Mouse (Mus musculus): Measurements from ENCODE around the gene Atmin. TPM values are rescaled to one million over a fixed set of nuclear protein-coding genes. Genes with fewer than 3 reads are reported as not detected.
A peak's percentile ranks its signal among the peaks of the same experiment; 100 is the strongest.

Gene Atmin
- polyA plus RNA-seq, 1 experiment from 2014 or later: 19.5 TPM

GRCm38 (mm10) chr8:116952428-116952827 lies 9.2 kb downstream of the Atmin start:
- no peak for ATAC-seq (ENCODE audit: low FRiP score)
- 94% methylated on average over 8 of the region's 8 CpGs for WGBS
- H3K9ac ChIP-seq: no peak overlapping the region

GRCm38 (mm10) chr8:116954415-116954814 lies 11.2 kb downstream of the Atmin start:
- no peaks in the 10 kb centered on the region; the same call in 1 of the 2 replicates for H3K4me1 ChIP-seq (replicated peaks)
- no peaks in the 10 kb centered on the region for H3K9me3 ChIP-seq
- H3K4me3 ChIP-seq: no peak overlapping the region
- peaks cover 67% of the 10 kb centered on the region for H3K36me3 ChIP-seq
- no peaks in the 10 kb centered on the region for H3K27me3 ChIP-seq
- H3K27ac ChIP-seq: no peak overlapping the region
- 95% methylated on average over 9 of the region's 9 CpGs for WGBS
- ATAC-seq (ENCODE audit: low FRiP score): no peak
- no peak overlapping the region for H3K9ac ChIP-seq
- H3K4me2 ChIP-seq: no peak overlapping the region

More at GRCm38 (mm10) chr8:116952428-116952827, 9.2 kb downstream of the Atmin start:
- Histone ChIP-seq H3K27ac (no peak overlapping the region), H3K4me3 (no peak overlapping the region), H3K9me3 (no peaks in the 10 kb centered on the region), H3K4me2 (no peak overlapping the region), H3K27me3 (no peaks in the 10 kb centered on the region), H3K4me1 (replicated peaks) (no peaks in the 10 kb centered on the region; the same call in 1 of the 2 replicates), H3K36me3 (peaks cover 47% of the 10 kb centered on the region)

GRCm38 (mm10) chr8:116969531-116969930 lies 26.3 kb downstream of the Atmin start:
- 81% methylated on average over 6 of the region's 6 CpGs for WGBS
- H3K4me1 ChIP-seq (replicated peaks): no peaks in the 10 kb centered on the region
- H3K27me3 ChIP-seq: no peaks in the 10 kb centered on the region
- no peaks in the 10 kb centered on the region for H3K9me3 ChIP-seq
- H3K4me3 ChIP-seq: no peak overlapping the region
- H3K36me3 ChIP-seq: peaks cover 18% of the 10 kb centered on the region
- H3K4me2 ChIP-seq: no peak overlapping the region
- no peak overlapping the region for H3K27ac ChIP-seq
- no peak overlapping the region for H3K9ac ChIP-seq
- ATAC-seq (ENCODE audit: low FRiP score): no peak

GRCm38 (mm10) chr8:116975066-116975465 lies 31.9 kb downstream of the Atmin start:
- WGBS: 35% methylated on average over 5 of the region's 5 CpGs
- H3K4me1 ChIP-seq (replicated peaks): peaks cover 14% of the 10 kb centered on the region
- peak overlapping the region; percentile 24; the same call in 1 of the 2 replicates for H3K9ac ChIP-seq
- no peaks in the 10 kb centered on the region for H3K9me3 ChIP-seq
- no peak for ATAC-seq (ENCODE audit: low FRiP score)
- no peaks in the 10 kb centered on the region for H3K27me3 ChIP-seq
- no peak overlapping the region for H3K27ac ChIP-seq
- H3K4me2 ChIP-seq: no peak overlapping the region
- H3K4me3 ChIP-seq: no peak overlapping the region
- peaks cover 18% of the 10 kb centered on the region for H3K36me3 ChIP-seq

- no peaks in the 10 kb centered on the region for H3K9me3 ChIP-seq
- H3K27me3 ChIP-seq: no peaks in the 10 kb centered on the region
- no peak for ATAC-seq (ENCODE audit: low FRiP score)
- peaks cover 14% of the 10 kb centered on the region for H3K36me3 ChIP-seq
- no peak overlapping the region for H3K27ac ChIP-seq
- whole genome bisulfite sequencing: 67% methylated on average over 5 of the region's 5 CpGs
- H3K4me3 ChIP-seq: no peak overlapping the region
- peak overlapping the region; percentile 24; the same call in 1 of the 2 replicates for H3K9ac ChIP-seq
- peaks cover 14% of the 10 kb centered on the region for H3K4me1 ChIP-seq (replicated peaks)
- H3K4me2 ChIP-seq: no peak overlapping the region
Observed at GRCm38 (mm10) chr8:116975606-116976005, 32.4 kb downstream of the Atmin start.

GRCm38 (mm10) chr8:116978052-116978451 lies 34.9 kb downstream of the Atmin start:
- peak overlapping the region; percentile 75; the same call in 1 of the 2 replicates for H3K27ac ChIP-seq
- ATAC-seq (ENCODE audit: low FRiP score): no peak
- peak overlapping the region; percentile 70 for H3K9ac ChIP-seq
- H3K36me3 ChIP-seq: peaks cover 13% of the 10 kb centered on the region
- no peaks in the 10 kb centered on the region for H3K9me3 ChIP-seq
- peak overlapping the region; percentile 75 for H3K4me3 ChIP-seq
- no peaks in the 10 kb centered on the region for H3K27me3 ChIP-seq
- 34% methylated on average over 8 of the region's 8 CpGs for WGBS
- H3K4me2 ChIP-seq: peak overlapping the region; percentile 72
- H3K4me1 ChIP-seq (replicated peaks): peaks cover 14% of the 10 kb centered on the region

GRCm38 (mm10) chr8:116978631-116979256 lies 35.6 kb downstream of the Atmin start, which contains the start of gene 1700030J22Rik:
Gene 1700030J22Rik, minus strand, starts transcription at chr8:116978959.
- peak within 1 kb of the TSS; percentile 72 for H3K4me2 ChIP-seq
- H3K9me3 ChIP-seq: no peaks in the 10 kb centered on the region
- H3K36me3 ChIP-seq: peaks cover 18% of the 10 kb centered on the region
- H3K4me1 ChIP-seq (replicated peaks): peaks cover 14% of the 10 kb centered on the region
- H3K27ac ChIP-seq: peak within 1 kb of the TSS; percentile 75
- peak within 1 kb of the TSS; percentile 70 for H3K9ac ChIP-seq
- H3K27me3 ChIP-seq: no peaks in the 10 kb centered on the region
- peak; percentile 97 for ATAC-seq (ENCODE audit: low FRiP score)
- H3K4me3 ChIP-seq: peak within 1 kb of the TSS; percentile 75
- WGBS: under 1% methylated on average over 46 of the region's 46 CpGs

GRCm38 (mm10) chr8:116980117-116980516 lies 36.9 kb downstream of the Atmin start:
- ATAC-seq (ENCODE audit: low FRiP score): no peak
- H3K4me1 ChIP-seq (replicated peaks): peaks cover 14% of the 10 kb centered on the region
- H3K4me2 ChIP-seq: no peak overlapping the region
- no peaks in the 10 kb centered on the region for H3K27me3 ChIP-seq
- peaks cover 25% of the 10 kb centered on the region for H3K36me3 ChIP-seq
- WGBS: 19% methylated on average over 4 of the region's 4 CpGs
- H3K9ac ChIP-seq: no peak overlapping the region
- no peak overlapping the region for H3K4me3 ChIP-seq
- no peaks in the 10 kb centered on the region for H3K9me3 ChIP-seq
- H3K27ac ChIP-seq: no peak overlapping the region

GRCm38 (mm10) chr8:116989842-116990241 lies 46.6 kb downstream of the Atmin start:
- Histone ChIP-seq H3K4me1 (replicated peaks) (peaks cover 18% of the 10 kb centered on the region), H3K9me3 (no peaks in the 10 kb centered on the region), H3K27ac (no peak overlapping the region), H3K4me2 (no peak overlapping the region), H3K4me3 (no peak overlapping the region), H3K36me3 (peaks cover 13% of the 10 kb centered on the region), H3K9ac (no peak overlapping the region), H3K27me3 (no peaks in the 10 kb centered on the region)
- no peak for ATAC-seq (ENCODE audit: low FRiP score)
- 94% methylated on average over 3 of the region's 3 CpGs for WGBS

GRCm38 (mm10) chr8:116991241-116991640 lies 48.0 kb downstream of the Atmin start:
- 93% methylated on average over 8 of the region's 8 CpGs for WGBS
- no peak for ATAC-seq (ENCODE audit: low FRiP score)
- H3K4me1 ChIP-seq (replicated peaks): peaks cover 18% of the 10 kb centered on the region
- 0 out of 2 replicates have a peak, but pooled peaks cover 4% of the 10 kb centered on the region for H3K27me3 ChIP-seq
- no peak overlapping the region for H3K9ac ChIP-seq
- no peaks in the 10 kb centered on the region for H3K9me3 ChIP-seq
- no peak overlapping the region for H3K27ac ChIP-seq
- peaks cover 7% of the 10 kb centered on the region for H3K36me3 ChIP-seq
- no peak overlapping the region for H3K4me3 ChIP-seq
- no peak overlapping the region for H3K4me2 ChIP-seq

- Histone ChIP-seq H3K9me3 (no peaks in the 10 kb centered on the region), H3K27me3 (0 out of 2 replicates have a peak, but pooled peaks cover 4% of the 10 kb centered on the region), H3K4me2 (peak overlapping the region; percentile 94), H3K9ac (peak overlapping the region; percentile 72), H3K27ac (no peak overlapping the region), H3K4me3 (peak overlapping the region; percentile 57), H3K4me1 (replicated peaks) (peaks cover 18% of the 10 kb centered on the region), H3K36me3 (0 out of 2 replicates have a peak, but pooled peaks cover 2% of the 10 kb centered on the region)
- 11% methylated on average over 23 of the region's 23 CpGs for WGBS
- no peak for ATAC-seq (ENCODE audit: low FRiP score)
Observed at GRCm38 (mm10) chr8:116992176-116992971, 49.2 kb downstream of the Atmin start.

- WGBS: under 1% methylated on average over 55 of the region's 56 CpGs
- ATAC-seq (ENCODE audit: low FRiP score): peak; percentile 100
- peak within 1 kb of the TSS; percentile 58; the same call in 1 of the 2 replicates for H3K27ac ChIP-seq
- H3K4me2 ChIP-seq: peak within 1 kb of the TSS; percentile 94
- 0 out of 2 replicates have a peak, but pooled peaks cover 4% of the 10 kb centered on the region for H3K27me3 ChIP-seq
- H3K9ac ChIP-seq: peak within 1 kb of the TSS; percentile 72
- H3K4me3 ChIP-seq: peak within 1 kb of the TSS; percentile 57
- H3K4me1 ChIP-seq (replicated peaks): peaks cover 18% of the 10 kb centered on the region
- no peaks in the 10 kb centered on the region for H3K9me3 ChIP-seq
- no peaks in the 10 kb centered on the region for H3K36me3 ChIP-seq
Observed at GRCm38 (mm10) chr8:116993095-116993867, 50.1 kb downstream of the Atmin start, which contains the start of gene Gcsh. Gene Gcsh, minus strand, starts transcription at chr8:116993537.
